Mouse (Mus musculus) CH12.LX (cell line): Measurements from ENCODE around the gene Wdr95. TPM values are rescaled to one million over a fixed set of nuclear protein-coding genes. Genes with fewer than 3 reads are reported as not detected.

Source experiments
- DNase-seq: peaks from one replicate; pipeline ENCODE4 v3.0.0-alpha.2; 2013; ENCODE audit errors: extremely low read depth
- H3K27ac ChIP-seq: 2 replicates; pipeline ENCODE4 v1.5.1; 2012; ENCODE audit warnings: low read depth, mild to moderate bottlenecking, control low read depth, moderate library complexity; ENCODE audit not compliant: insufficient read depth
- H3K27me3 ChIP-seq: replicated peaks from 2 replicates; pipeline ENCODE3; 2012; ENCODE audit warnings: inconsistent platforms
- H3K36me3 ChIP-seq, 2 experiments: replicated peaks in 1 of 2; 2 replicates each; pipeline versions ENCODE3 to v1.6.1; 2012; ENCODE audit warnings: inconsistent platforms in 1 of 2, low read length in 1 of 2, mild to moderate bottlenecking in 1 of 2, mixed read lengths in 1 of 2, moderate library complexity in 1 of 2; ENCODE audit not compliant: control insufficient read depth in 1 of 2, insufficient read depth in 1 of 2
- H3K4me1 ChIP-seq, 2 experiments: 2 replicates each; pipeline ENCODE4 v1.6.1; 2012; ENCODE audit warnings: inconsistent platforms in 1 of 2, moderate library complexity in 1 of 2; ENCODE audit not compliant: insufficient read depth in 2 of 2, control insufficient read depth in 1 of 2
- H3K4me2 ChIP-seq: 2 replicates; pipeline ENCODE4 v1.6.1; 2012; ENCODE audit warnings: low read depth, mild to moderate bottlenecking, control low read depth; ENCODE audit not compliant: poor library complexity, insufficient read depth, severe bottlenecking
- H3K4me3 ChIP-seq, 3 experiments: fragments of 150-350 bp in 1 of 3; sonication (generic) in 1 of 3; replicated peaks in 1 of 3; 2 replicates each; pipeline versions ENCODE3 to v1.5.1; 2011 to 2012; ENCODE audit warnings: low read depth in 2 of 3, low read length in 2 of 3, mild to moderate bottlenecking in 2 of 3, moderate library complexity in 2 of 3, control low read depth in 1 of 3, improper control_type of control experiment in 1 of 3, inconsistent platforms in 1 of 3, mixed read lengths in 1 of 3; ENCODE audit not compliant: poor library complexity in 1 of 3
- H3K79me2 ChIP-seq: replicated peaks from 2 replicates; pipeline ENCODE4 v1.6.1; 2012; ENCODE audit warnings: mild to moderate bottlenecking, moderate library complexity; ENCODE audit not compliant: control insufficient read depth, poor library complexity, insufficient read depth, severe bottlenecking; ENCODE audit errors: extremely low read depth
- H3K9ac ChIP-seq: 2 replicates; pipeline ENCODE4 v1.6.1; 2012; ENCODE audit warnings: low read depth, mild to moderate bottlenecking, control low read depth, moderate library complexity; ENCODE audit not compliant: insufficient read depth
- H3K9me3 ChIP-seq: replicated peaks from 2 replicates; pipeline ENCODE3; 2012; ENCODE audit warnings: low read length, inconsistent platforms, mixed read lengths
- CHD1 ChIP-seq: IDR thresholded peaks from 2 replicates; pipeline ENCODE4 v1.6.1; 2012; ENCODE audit warnings: low read depth, low read length, improper control_type of control experiment, inconsistent platforms
- E2F4 ChIP-seq: IDR thresholded peaks from 2 replicates; pipeline ENCODE4 v1.6.1; 2011; ENCODE audit warnings: low read depth, low read length, improper control_type of control experiment; ENCODE audit not compliant: insufficient replicate concordance
- EP300 ChIP-seq: IDR thresholded peaks from 2 replicates; pipeline ENCODE4 v1.6.1; 2011; ENCODE audit warnings: low read length, improper control_type of control experiment
- ETS1 ChIP-seq: conservative IDR thresholded peaks from 2 replicates; pipeline ENCODE4 v1.6.1; 2012; ENCODE audit warnings: low read depth, mild to moderate bottlenecking, inconsistent platforms, low read length, improper control_type of control experiment, moderate library complexity
- GABPA ChIP-seq: IDR thresholded peaks from 2 replicates; pipeline ENCODE4 v1.6.1; 2012; ENCODE audit warnings: low read depth, low read length, improper control_type of control experiment, inconsistent platforms; ENCODE audit not compliant: insufficient replicate concordance
- IRF4 ChIP-seq: IDR thresholded peaks from 2 replicates; pipeline ENCODE4 v1.6.1; 2014; ENCODE audit warnings: low read depth, mild to moderate bottlenecking, inconsistent platforms, low read length, improper control_type of control experiment
- JUN ChIP-seq: IDR thresholded peaks from 2 replicates; pipeline ENCODE4 v1.6.1; 2011; ENCODE audit warnings: low read depth, mild to moderate bottlenecking, low read length, improper control_type of control experiment, moderate library complexity; ENCODE audit not compliant: insufficient read depth
- KAT2A ChIP-seq: IDR thresholded peaks from 2 replicates; pipeline ENCODE4 v1.6.1; 2012; ENCODE audit warnings: low read length, improper control_type of control experiment, inconsistent platforms; ENCODE audit not compliant: insufficient replicate concordance
- MAFK ChIP-seq: IDR thresholded peaks from 2 replicates; pipeline ENCODE4 v1.6.1; 2011; ENCODE audit warnings: low read length, improper control_type of control experiment; ENCODE audit not compliant: insufficient replicate concordance
- MAZ ChIP-seq: IDR thresholded peaks from 2 replicates; pipeline ENCODE4 v1.6.1; 2012; ENCODE audit warnings: low read depth, mild to moderate bottlenecking, inconsistent platforms, low read length, improper control_type of control experiment, moderate library complexity
- MEF2A ChIP-seq: IDR thresholded peaks from 2 replicates; pipeline ENCODE4 v1.6.1; 2014; ENCODE audit warnings: low read depth, mild to moderate bottlenecking, inconsistent platforms, low read length, improper control_type of control experiment, borderline replicate concordance
- MYC ChIP-seq: IDR thresholded peaks from 2 replicates; pipeline ENCODE4 v1.6.1; 2011; ENCODE audit warnings: low read depth, mild to moderate bottlenecking, improper control_type of control experiment, low read length
- NELFE ChIP-seq: IDR thresholded peaks from 2 replicates; pipeline ENCODE4 v1.6.1; 2011; ENCODE audit warnings: low read depth, low read length, improper control_type of control experiment
- NRF1 ChIP-seq: IDR thresholded peaks from 2 replicates; pipeline ENCODE4 v1.6.1; 2014; ENCODE audit warnings: low read depth, mild to moderate bottlenecking, inconsistent platforms, low read length, improper control_type of control experiment, moderate library complexity
- POLR2AphosphoS2 ChIP-seq: IDR thresholded peaks from 2 replicates; pipeline ENCODE4 v1.6.1; 2011; ENCODE audit warnings: low read depth, low read length, improper control_type of control experiment
- RAD21 ChIP-seq: IDR thresholded peaks from 2 replicates; pipeline ENCODE4 v1.6.1; 2011; ENCODE audit warnings: low read depth, mild to moderate bottlenecking, low read length, improper control_type of control experiment, moderate library complexity
- RCOR1 ChIP-seq: conservative IDR thresholded peaks from 2 replicates; pipeline ENCODE4 v1.6.1; 2012; ENCODE audit warnings: low read depth, mild to moderate bottlenecking, inconsistent platforms, low read length, improper control_type of control experiment
- SIN3A ChIP-seq: IDR thresholded peaks from 2 replicates; pipeline ENCODE4 v1.6.1; 2012; ENCODE audit warnings: low read length, improper control_type of control experiment, inconsistent platforms
- TBP ChIP-seq: conservative IDR thresholded peaks from 2 replicates; pipeline ENCODE4 v1.6.1; 2011; ENCODE audit warnings: low read depth, low read length, improper control_type of control experiment
- TCF12 ChIP-seq: IDR thresholded peaks from 2 replicates; pipeline ENCODE4 v1.6.1; 2014; ENCODE audit warnings: low read depth, mild to moderate bottlenecking, inconsistent platforms, low read length, improper control_type of control experiment
- UBTF ChIP-seq: IDR thresholded peaks from 2 replicates; pipeline ENCODE4 v1.6.1; 2012; ENCODE audit warnings: low read depth, mild to moderate bottlenecking, inconsistent platforms, low read length, improper control_type of control experiment, moderate library complexity
- USF2 ChIP-seq: conservative IDR thresholded peaks from 2 replicates; pipeline ENCODE4 v1.6.1; 2011; ENCODE audit warnings: low read depth, low read length, improper control_type of control experiment
- ZKSCAN1 ChIP-seq: IDR thresholded peaks from 2 replicates; pipeline ENCODE4 v1.6.1; 2012; ENCODE audit warnings: low read depth, inconsistent platforms, low read length, improper control_type of control experiment, borderline replicate concordance
- ZMIZ1 ChIP-seq: IDR thresholded peaks from 2 replicates; pipeline ENCODE4 v1.6.1; 2012; ENCODE audit warnings: low read depth, mild to moderate bottlenecking, inconsistent platforms, low read length, improper control_type of control experiment
- ZNF384 ChIP-seq: IDR thresholded peaks from 2 replicates; pipeline ENCODE4 v1.6.1; 2012; ENCODE audit warnings: low read depth, low read length, improper control_type of control experiment, inconsistent platforms
- dilution Hi-C: fragments of 300-500 bp; cut with MboI; formaldehyde crosslinking; loops from 2 replicates; pipeline ENCODE4 v1.14.3; 2020; ENCODE audit warnings: low sequenced_read_pairs; ENCODE audit not compliant: extremely low pct_unique_long_range_greater_than_20kb, extremely low pct_ligation_motif_present
- in situ Hi-C: fragments of 300-500 bp; cut with MboI; formaldehyde crosslinking; loops from 3 replicates; pipeline ENCODE4 v1.14.3; 2019; ENCODE audit warnings: low sequenced_read_pairs, low pct_ligation_motif_present, low pct_unique_long_range_greater_than_20kb, mixed read lengths
- polyA plus RNA-seq: library from polyadenylated mRNA; unstranded; fragments of >175 nt; gene quantifications from 2 replicates; pipeline ENCODE4 v1.2.1, GENCODE M21; 2012; ENCODE audit warnings: low read depth; ENCODE audit not compliant: insufficient read length
- total RNA-seq, 2 experiments: library from RNA; depleted of rRNA; stranded (reverse); fragments of 300-350 nt in 1 of 2; fragments of >200 nt in 1 of 2; gene quantifications; 2 replicates each; pipeline ENCODE4 v1.2.3; 2012 to 2014

Wdr95 gene
- total and polyA plus RNA-seq, 3 experiments, result not detected

DNA sequence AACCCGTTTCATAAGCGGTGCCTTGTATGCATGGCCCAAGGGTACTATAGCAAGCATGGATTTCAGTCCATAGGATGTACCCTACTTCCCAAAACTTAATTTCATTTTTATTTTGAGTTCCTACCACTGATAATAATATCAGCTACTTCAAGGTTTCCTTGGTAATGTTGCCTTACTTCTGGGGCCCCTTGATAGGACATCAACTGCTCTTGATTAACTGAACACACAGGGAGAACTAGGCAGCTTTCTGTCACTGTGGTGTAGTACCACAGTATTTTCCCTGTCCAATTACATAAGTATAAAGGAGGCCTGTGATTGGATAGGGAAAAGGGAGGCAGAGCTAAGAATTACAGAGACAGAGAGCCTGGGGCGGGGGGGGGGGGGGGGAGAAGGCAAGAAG, 13.6 kb upstream of the Wdr95 start:
- Histone ChIP-seq H3K4me1 (no peaks in the 10 kb centered on the region), H3K4me3 (no peak overlapping the region), H3K4me2 (no peak overlapping the region), H3K27me3 (peaks cover 1% of the 10 kb centered on the region), H3K79me2 (no peaks in the 10 kb centered on the region), H3K9me3 (no peaks in the 10 kb centered on the region), H3K9ac (no peak overlapping the region), H3K36me3 (no peaks in the 10 kb centered on the region), H3K27ac (no peak overlapping the region)
- in situ Hi-C loops, result no loop called here
- no peak for DNase-seq
- TF ChIP-seq CHD1 (no peak), NELFE (no peak), IRF4 (no peak), ZKSCAN1 (no peak), E2F4 (no peak), POLR2AphosphoS2 (no peak), TBP (no peak), UBTF (no peak), KAT2A (no peak), RCOR1 (no peak), EP300 (no peak), ETS1 (no peak), MAZ (no peak), RAD21 (no peak), NRF1 (no peak), ZMIZ1 (no peak)
- dilution Hi-C loops, result no loop called here

DNA sequence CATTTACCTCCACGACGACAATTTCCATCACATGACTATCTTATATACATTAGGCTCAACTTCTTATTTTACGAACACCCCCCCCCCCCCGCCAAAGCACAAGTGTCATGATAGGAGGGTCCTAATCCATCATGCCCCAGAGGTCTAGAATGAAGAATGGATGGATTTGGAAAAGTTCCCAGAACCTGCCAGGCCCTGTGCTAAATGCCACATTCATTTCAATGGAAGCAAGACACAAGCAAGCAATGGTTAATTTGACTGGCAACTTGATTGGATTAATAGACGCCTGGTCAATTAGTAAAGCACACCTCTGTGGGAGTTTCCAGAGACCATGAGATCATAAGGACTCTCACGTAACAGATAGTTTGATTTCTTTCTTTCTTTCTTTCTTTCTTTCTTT, 11.4 kb upstream of the Wdr95 start:
- dilution Hi-C loops, result no loop called here
- Histone ChIP-seq H3K79me2 (no peaks in the 10 kb centered on the region), H3K4me1 (peaks cover 7 to 19% of the 10 kb centered on the region in 2 experiments), H3K36me3 (no peaks in the 10 kb centered on the region), H3K27ac (no peak overlapping the region), H3K4me3 (no peak overlapping the region), H3K9ac (no peak overlapping the region), H3K4me2 (no peak overlapping the region), H3K27me3 (peaks cover 1% of the 10 kb centered on the region), H3K9me3 (no peaks in the 10 kb centered on the region)
- TF ChIP-seq ZKSCAN1 (no peak), NRF1 (no peak), ZMIZ1 (no peak), ZNF384 (no peak), MAZ (no peak), GABPA (no peak), E2F4 (no peak), USF2 (no peak), JUN (no peak), POLR2AphosphoS2 (no peak), TCF12 (no peak), CHD1 (no peak), MEF2A (no peak), SIN3A (no peak), EP300 (no peak), NELFE (no peak), UBTF (no peak), MYC (no peak), MAFK (no peak), ETS1 (no peak)
- DNase-seq, result no peak
- in situ Hi-C loops, result no loop called here
